Mouse (Mus musculus) large intestine, adult 2 months (tissue): ENCODE results near the gene Kcnh7. TPM values are rescaled to one million over a fixed set of nuclear protein-coding genes. Genes with fewer than 3 reads are reported as not detected.

ENCODE experiments used
- DNase-seq: peaks from one replicate; pipeline ENCODE4 v3.0.0-alpha.2; 2012; ENCODE audit warnings: low read depth, low spot score
- WGBS: fragments of 180-500 bp; shearing (Covaris S2); methylation state at CpG from one replicate; pipeline ENCODE4 v1.1.7; 2018; 5-methylcytosine and 5-hydroxymethylcytosine counted together
- polyA plus RNA-seq: library from polyadenylated mRNA; depleted of rRNA; stranded (reverse); fragments of >200 nt; gene quantifications from 2 replicates; pipeline ENCODE4 v1.2.3, GENCODE M21; 2012; rRNA removed

Kcnh7 gene
- not detected in 2 replicates for polyA plus RNA-seq

DNA sequence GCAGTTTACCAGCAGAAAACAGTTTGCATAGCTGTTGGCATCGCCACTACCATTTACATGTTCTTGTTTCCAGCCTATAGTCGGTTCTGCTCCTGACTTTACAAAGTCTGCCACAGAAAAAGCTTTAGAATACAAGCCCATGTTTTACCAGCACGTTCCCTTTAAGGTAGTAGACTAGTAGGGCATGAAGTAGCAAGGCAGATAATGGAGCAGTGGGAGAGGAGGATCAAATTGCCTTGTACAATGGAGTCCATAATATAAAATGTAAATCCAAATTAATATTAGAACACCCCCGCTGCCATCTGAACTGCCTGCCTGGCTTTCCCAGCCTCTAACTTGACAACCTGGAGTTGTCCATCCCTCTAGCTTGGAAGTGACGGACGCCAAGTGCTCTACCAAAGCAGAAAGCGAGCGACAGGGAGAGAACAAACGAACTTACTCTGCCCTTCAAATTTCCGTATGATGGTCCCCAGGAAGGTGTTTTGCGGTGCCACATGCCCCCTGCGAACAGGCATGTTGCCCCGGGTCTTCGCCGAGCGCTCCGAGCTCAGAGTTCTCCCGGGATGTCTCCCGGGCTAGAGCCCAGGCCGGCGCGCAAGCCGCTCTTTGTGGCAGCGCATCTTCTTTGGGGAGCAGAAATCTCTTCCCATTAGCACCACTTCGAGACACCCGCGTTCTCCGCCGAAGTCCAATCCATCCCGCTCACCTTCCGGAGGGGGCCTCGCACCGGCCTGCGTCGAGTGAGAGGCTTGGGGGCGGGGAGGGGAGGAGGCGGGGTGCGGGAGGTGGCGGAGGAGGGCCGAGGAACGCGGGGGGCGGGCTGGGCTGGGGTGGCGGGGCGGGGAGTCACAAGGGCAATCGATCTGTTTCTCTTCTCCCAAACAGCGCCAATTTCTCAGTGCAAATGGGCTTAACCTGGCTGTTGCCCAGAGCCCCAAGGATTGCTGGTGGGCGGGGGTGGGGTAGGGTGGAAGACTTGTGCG, at the start of gene Kcnh7:
Gene Kcnh7, minus strand, starts transcription at position 725 of the 983 bp plus-strand sequence.
- no peak for DNase-seq
- 5% methylated on average over 49 of the region's 49 CpGs for WGBS

DNA sequence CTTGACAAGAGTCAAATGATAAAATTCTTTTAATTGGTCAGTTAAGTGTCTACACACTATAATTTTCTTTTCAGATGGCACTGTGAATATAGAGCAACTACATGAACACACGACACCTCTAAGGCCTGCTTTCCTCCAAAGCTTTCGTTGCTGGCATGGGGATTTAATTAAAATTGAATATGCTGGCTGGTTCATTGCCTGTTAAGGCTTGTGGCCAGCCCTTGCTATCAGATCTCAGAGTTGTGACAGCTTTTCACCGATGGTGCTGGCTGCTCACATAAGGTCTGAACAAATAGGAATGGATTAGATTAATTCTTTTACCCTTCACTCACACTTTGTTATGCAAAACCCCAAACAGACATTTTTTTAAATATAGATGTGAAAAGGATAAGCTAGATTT, 23.3 kb upstream of the Kcnh7 start:
- WGBS: 67% methylated on average over 3 of the region's 3 CpGs

DNA sequence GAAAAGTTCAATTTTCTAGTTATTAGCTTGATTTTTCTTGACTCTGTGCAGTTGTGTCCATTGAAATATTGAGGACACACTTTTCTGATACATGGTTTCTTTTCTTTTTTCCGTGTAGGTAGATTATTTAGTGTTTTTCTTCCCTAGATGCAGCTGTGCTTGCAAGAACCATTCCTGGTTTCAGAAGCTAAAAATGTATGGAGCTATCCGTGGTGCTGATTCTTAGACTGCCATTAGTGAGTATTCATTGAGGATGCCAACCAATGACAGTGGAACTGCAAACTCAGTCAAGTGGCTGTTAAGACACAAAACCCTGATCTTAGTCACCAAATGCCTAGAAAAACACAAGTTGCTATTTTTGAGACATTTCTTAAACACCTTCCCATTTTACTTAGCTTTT, 1.9 kb upstream of the Kcnh7 start:
- no peak for DNase-seq
- 1% methylated on average over 2 of the region's 2 CpGs for WGBS

More for the DNA sequence above, 23.3 kb upstream of the Kcnh7 start:
- DNase-seq: no peak

DNA sequence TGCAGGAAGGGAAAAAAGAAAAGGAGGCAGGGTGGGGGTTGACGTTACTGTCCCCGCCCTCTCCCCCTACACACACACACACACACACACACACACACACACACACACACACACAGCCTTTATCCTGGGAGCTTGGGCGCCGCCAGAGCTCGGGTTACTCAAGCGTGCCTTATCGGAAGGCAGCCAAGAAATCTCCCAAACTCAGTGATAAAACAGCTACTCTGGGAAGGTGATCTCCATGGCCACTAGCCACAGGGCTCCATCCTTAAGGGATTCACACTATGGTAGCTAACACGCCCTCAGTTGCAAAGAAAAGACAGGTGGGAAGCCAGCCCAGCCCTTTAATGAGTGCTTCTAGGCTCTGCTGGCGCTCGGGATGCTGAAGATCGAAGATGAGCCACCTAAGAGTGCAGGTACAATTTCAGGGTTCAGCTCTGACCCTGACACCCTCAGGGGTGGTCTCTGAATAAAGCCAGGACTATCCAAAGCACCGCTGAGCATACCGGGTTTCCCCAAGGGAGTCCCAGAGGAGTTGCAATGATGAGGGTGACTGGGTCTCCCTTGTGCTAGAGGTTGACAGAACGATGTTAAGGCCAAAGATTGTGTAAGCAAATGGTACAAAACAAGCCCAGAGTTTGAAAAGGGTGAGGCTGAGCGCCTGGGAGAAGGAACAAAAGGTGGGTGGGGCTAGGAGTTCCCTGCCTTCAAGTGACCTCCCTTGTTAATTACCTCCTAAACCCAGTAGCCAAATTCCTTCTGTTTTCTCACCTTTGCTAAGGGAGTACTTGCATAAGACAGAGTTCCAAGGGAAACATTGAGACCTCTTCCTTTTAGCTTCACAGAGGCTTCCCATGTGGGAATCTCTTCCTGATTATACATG, 704 bp upstream of the Kcnh7 start:
- no peak for DNase-seq
- WGBS: 6% methylated on average over 15 of the region's 15 CpGs

DNA sequence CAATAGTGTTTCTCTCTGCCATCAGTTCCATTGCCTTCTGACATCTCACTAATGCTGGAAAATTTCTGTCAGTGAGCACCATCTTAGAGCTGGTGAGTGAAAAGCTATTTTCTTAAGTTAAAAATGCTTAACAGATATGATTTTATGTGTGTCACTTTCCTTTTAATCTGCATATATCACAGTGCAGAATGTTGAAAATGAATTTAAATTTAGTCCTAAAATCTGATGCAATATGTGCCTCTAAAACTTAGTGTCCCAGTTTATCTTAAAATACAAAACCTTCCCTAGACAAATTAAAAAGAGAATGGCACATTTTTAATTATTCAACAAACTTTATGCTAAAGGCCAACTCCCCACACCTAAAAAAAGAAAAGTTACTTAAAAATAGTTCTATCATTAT, 30.4 kb downstream of the Kcnh7 start:
- no peak for DNase-seq

DNA sequence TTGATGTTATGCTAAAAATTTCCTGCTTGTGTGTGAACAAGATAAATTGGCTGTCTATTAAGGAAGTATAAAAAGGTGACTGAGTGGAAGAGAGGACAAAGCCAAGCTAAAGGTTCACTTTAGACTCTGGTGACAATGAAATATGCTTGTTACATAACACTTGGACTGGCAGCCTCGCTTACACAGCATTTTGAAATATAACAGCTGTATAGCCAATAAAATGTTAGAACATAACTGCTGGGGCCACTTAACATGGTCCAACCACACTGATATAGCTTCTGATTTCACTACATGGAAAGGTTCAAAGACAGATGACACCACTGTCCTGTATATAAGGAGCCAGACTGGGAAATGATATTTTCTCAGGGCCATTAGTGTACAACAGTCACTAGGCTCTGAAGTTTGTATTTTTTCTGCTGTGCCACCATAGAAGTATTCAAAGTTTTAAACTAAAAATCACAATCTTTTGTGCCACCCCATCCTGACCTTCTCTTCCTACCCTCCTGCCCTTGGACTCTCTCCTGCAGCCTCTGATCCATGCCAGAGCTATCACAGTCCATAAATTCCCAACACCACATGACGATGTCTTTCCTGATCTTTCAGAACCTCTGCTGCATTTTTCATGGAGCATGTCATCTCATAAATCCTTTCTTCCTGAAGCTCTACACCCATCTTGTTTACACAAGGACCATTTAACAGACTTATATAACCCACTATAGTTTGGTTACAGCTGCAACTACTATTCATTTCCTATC, 56.1 kb downstream of the Kcnh7 start:
- 8% methylated on average over 2 of the region's 2 CpGs for WGBS
- no peak for DNase-seq

DNA sequence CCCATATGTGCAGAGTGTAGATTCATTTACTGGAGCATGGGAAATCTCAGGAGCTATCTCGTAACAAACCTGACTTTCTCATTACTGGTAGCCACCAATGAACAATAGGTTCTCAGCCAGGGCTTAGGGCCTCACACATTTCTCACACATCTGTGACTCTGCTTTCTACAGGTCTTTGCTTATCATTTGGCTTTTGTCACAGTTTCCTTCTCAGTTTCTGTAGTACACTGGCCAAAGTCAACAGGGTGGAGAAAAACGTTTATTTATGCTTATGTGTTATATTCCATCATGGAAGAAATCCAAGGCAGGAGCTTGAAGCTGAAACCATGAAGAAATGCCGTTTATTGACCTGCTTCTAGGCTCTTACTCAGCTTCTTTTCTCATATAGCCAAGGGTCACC, 63.8 kb downstream of the Kcnh7 start:
- no peak for DNase-seq
- 26% methylated on average over 3 of the region's 3 CpGs for WGBS

DNA sequence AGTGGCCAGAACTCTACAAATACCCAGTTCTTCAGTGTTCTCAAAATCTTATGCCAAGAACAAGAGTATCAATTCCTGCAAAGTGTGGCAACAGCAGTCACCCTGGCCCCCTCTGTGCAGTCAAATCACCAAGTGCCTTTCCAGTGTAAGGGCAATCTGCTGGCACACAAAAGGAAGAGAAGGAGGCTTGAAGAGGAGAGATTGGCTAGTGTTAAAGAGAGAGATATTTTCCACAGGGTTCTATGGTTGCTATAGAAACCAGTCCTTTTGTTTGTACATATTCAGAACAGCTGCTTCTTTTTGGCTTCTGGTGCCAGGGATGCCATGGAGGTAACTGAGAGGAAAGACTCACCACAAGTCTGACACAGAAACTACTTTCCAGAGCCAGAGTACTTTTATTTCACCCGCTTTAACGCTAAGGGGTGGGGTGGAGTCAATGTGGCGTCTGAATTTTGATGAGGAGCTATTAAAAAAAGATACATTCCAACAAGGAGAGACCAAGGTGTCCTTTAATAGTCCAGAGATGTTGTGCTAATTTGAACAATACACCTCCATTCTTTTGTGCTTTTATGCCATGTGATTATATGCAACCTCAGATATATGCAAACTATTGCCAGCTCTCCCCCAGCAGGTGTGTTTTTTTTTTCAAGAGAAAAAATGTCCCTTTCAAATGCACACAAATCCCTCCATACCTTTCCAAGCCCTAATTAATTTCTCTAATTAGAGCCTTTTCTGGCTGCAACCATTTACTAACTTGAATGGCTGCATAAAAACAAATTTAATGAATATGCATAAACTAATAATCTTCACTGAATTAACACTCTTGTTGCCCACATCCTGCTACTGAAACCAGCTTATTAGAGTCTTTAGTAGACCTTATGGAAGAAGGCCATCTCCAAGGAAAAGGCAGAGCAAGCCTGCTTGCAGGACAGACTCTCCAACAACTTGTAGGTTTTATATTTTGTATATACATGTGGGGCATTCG, 66.6 kb downstream of the Kcnh7 start:
- DNase-seq: no peak
- WGBS: 53% methylated on average over 4 of the region's 4 CpGs

DNA sequence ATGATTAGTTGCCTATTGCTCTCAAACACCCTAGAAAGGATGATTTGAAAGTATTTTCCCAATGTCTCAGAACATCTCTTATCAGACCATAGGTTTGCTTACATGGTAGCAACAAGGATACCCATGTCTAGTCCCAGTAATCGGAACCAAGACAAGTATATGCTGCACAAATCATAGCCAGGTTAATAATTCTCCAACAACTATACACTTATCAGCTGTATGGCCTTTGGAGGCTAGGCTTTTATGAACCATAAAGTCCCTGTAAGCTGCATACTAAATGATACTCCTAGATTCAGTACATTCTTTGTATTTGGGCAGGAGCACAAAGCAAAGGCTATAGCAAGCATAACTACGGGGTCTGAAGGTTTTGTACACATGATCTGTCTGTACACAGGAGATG, 78.1 kb downstream of the Kcnh7 start:
- WGBS: 35% methylated on average over 2 of the region's 2 CpGs
- no peak for DNase-seq

DNA sequence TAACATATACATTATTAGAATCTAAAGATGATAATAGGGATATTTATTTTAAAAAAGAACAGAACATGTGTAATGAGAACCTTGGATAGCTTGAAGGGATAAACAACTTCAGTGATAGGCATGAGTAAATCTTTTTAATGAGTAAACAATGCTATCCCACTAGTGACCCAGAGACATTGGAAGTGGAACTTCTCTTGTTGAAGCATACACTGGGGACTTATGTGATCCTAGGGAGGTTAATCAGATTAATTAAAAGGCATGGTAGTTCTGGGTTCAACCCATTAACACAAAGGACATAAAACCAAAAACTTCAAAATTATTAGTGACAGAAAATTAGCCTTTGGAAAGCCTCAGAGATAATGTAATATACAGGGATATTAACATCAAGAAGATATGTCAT, 84.4 kb downstream of the Kcnh7 start:
- DNase-seq: no peak

DNA sequence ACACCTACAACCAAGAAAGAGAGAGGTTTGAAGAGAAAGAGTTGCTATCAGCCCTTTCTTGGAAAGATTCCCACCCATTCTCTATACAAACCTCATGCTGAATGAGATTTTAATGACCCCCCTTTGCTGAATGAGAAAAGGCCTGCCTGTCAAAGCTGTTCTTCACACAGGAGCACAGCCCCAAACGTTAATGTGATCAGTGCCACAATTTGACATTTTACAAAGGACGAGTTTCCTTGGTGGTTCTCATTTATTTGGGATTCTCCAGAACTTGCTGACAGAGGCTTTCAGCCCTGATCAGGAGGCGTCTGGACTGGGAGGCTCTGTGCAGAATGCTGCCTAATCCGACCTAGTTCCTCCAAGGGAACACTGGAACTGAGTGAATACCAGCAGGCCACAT, 92.3 kb downstream of the Kcnh7 start:
- DNase-seq: no peak
- 65% methylated on average over 4 of the region's 4 CpGs for WGBS

DNA sequence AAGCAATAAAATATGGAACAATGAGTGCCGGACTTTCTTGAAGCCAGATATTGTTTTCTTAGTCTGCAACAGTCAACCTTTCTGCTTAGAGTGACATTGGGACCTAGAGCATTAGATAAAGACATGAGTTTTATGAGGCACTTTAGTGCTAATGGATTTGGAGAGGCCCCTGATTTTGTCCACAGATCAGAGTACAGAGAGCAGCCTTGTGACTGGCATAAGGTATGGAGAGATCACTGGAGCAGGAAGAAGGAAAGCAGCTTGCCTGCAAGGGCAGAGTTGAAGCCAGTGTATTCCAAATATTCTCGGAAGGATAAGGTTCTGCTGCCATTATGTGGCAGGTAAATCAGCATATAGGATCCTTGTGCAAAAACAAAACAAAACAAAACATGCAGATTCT, 93.6 kb downstream of the Kcnh7 start:
- DNase-seq: no peak
- WGBS: 61% methylated on average over 2 of the region's 2 CpGs

DNA sequence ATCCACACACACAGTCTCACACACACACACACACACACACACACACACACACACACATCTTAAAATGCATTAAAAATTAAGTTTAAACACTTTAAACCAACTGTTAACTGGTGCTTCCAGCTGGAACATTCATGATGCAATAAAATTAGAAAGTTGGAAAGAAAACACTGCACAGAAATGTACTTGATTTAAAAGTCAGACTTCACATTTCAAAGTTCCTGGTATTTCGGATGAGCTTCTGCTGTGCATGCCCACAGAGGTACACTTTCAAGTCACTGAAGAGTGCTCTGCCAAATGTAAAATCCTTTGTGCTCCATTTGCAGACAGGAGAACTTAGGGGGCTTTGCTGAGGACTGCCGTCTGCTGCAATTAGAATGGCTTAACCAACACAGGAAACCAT, 125.7 kb downstream of the Kcnh7 start:
- no peak for DNase-seq
- 75% methylated on average over 2 of the region's 2 CpGs for WGBS

DNA sequence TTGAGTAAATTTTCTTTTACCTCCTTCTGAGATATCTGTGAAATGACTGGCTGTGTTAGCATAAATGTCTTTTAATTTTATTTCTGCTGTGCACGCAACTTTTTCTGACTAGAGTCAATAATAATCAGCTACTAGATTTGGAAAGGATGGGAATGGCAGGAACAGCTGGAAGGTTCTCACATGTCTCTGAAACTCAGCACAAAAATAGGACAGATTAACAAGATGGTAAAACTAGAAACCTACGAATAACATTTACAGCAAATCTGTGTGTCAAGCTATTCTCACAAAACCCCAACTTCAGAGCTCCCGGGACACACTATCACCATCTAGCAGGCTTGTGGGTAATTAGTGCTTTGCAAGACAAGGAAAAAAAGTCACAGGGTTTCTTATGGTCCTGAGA, 134.2 kb downstream of the Kcnh7 start:
- WGBS: 78% methylated on average over 3 of the region's 3 CpGs
- DNase-seq: no peak

DNA sequence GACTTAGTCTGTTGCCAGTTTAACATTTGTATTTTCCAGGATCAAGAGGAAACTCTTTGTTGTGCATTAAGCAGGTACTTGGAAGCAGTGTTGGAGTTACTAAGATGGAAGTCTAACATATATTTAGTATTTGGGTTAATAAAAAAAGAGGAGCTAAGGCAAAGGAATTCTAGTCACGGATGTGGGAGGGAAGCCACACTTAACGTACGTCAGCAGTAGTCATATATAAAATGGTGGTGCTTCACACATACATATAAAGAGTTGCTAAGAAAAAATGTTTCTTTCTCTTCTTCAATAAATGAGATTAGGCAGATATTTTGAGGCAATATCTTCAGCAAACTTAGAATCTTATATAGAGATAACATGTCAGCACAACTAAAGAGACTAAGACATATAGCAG, 144.4 kb downstream of the Kcnh7 start:
- no peak for DNase-seq
- 91% methylated on average over 3 of the region's 3 CpGs for WGBS

DNA sequence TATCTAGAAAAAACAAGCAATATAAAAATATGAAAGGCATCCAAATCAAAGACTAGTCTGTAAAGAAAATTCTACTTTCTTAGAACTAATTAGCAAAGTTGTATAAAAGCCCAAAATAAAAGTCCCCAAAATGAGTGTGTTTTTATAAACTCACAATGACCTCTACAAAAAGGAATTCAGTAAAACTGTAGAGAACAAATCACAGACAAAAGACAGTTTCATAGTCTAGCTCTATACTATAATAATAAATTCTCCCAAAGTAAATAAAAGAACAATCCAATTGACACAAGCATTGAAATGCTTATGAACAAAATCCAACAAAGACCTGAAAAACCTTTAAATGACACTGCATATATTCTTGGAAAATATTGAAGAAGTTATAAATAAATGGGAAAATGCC, 169.2 kb downstream of the Kcnh7 start:
- no peak for DNase-seq

DNA sequence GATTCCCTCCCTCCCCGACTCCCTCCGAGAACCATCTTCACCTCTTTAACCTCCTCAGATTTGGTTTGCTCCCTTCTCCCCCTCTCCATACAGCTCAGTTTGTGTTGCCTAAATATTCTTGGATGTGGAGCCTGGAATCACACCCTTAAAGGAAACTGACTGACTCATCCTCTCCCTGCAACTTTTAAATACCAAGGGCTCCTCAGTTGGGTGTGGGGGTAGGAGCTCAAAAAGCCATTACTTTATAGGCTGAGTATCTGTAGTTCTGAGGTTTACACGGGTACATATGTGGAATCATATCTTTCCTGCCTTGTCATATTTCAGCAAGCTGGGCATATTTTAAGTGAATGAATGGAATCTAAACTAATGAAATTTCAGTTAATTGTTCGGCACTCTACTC, 174.9 kb downstream of the Kcnh7 start:
- 87% methylated on average over 4 of the region's 4 CpGs for WGBS
- DNase-seq: no peak

DNA sequence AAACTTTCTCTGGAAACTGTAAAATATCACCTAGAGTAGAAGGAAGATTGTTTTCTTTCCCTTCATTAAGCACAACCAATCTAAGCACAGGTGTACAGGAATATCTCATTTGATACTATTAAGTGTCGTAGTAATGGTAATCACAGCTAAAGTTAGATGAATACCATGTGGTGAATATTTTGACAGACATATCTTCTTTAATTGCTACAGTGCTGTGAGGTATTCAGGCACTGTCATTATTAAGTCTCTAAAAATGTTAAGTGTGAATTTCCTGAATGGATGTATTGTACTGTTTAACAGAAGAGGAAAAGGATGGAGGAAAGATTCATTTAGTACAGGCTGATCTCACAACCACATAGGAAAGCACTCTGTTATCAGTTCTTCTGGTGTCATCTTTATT, 181.3 kb downstream of the Kcnh7 start:
- WGBS: 87% methylated on average over 1 of the region's 1 CpGs
- no peak for DNase-seq

DNA sequence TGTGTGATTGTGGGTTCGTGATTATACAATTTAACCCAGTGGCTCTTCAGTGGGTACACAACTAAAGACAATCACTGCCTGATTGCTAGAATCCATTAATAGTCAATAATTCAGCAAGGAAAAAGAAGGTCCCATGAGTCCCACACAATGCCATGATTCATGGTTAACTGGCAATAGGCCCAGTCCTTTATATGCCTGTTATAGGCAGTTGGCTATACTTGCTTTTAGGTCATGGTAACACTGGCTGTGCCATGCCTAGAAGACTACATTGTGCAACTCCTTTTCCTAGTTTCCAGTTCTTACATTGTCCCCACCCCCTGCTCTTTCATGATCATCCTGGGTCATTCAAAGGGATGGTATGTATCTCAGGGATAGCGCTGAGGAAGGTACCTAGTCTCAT, 186.4 kb downstream of the Kcnh7 start:
- WGBS: 81% methylated on average over 2 of the region's 2 CpGs
- DNase-seq: no peak
